Mouse (Mus musculus): Measurements from ENCODE around the gene Ctnnd2.

DNA sequence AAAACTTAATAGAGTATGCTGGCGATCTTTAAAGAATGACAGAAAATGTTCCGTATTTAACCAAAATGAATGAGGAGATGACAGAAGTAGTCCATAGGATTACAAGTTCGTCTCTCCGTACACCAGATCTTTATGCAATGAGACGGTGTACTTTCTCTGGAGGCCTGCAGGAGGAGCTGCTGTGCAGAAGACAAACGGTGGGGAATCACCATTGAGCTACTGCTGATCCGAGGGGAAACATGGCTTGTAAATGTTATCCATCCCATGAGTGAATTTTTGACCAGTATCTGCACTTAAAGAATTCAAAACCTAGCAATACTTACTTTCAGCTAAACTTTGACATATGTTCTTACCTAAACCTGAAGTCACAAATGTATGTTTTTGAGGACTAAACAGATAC lies 755.2 kb downstream of the Ctnnd2 start:
- TF ChIP-seq GATA1 (IDR thresholded peaks at IDR 0.05; ENCODE audit: borderline replicate concordance, low read length) = no peak
- no peak for TF ChIP-seq FLI1 (IDR thresholded peaks at IDR 0.05; ENCODE audit: low read length)
